Mouse (Mus musculus): ENCODE measurements around the gene Ncapd3.

DNA sequence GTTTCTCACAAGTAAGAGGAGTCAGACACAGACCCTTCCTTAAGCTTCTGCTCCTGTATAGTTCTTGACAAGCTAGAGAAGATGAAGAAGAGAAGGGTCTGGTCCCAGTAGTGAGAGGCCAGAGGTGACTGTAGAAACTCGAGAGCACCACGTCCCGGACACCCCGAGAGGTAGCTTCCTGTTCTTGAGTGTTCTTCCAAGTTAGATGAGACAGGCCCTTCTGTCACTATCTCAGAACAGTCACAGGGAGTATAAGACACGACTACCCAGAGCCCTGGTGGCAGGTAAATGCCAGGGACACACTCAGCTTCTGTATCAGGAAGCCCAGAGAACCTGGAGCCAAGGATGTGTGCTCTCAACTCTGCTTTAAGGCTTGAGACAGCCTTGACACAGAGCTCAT, 20.7 kb upstream of the Ncapd3 start:
- TF ChIP-seq CTCF (IDR thresholded peaks at IDR 0.05; ENCODE audit: insufficient read depth, low read length) (no peak), POLR2A (IDR thresholded peaks at IDR 0.05; ENCODE audit: borderline replicate concordance, extremely low read depth, low read depth, low read length) (no peak)

Data from lung, adult 2 months (tissue).